Mouse (Mus musculus): Measurements from ENCODE around the gene Clta. TPM values are rescaled to one million over a fixed set of nuclear protein-coding genes. Genes with fewer than 3 reads are reported as not detected.
A peak's percentile ranks its signal among the peaks of the same experiment; 100 is the strongest.
"Not testable (repeated sequence)": the region's sequence is repeated elsewhere in the genome, so short reads cannot be mapped to it uniquely, and the experiment has no call there.

Gene Clta
- total RNA-seq, 2 experiments from 2014 or later, result 269 to 274 TPM

DNA sequence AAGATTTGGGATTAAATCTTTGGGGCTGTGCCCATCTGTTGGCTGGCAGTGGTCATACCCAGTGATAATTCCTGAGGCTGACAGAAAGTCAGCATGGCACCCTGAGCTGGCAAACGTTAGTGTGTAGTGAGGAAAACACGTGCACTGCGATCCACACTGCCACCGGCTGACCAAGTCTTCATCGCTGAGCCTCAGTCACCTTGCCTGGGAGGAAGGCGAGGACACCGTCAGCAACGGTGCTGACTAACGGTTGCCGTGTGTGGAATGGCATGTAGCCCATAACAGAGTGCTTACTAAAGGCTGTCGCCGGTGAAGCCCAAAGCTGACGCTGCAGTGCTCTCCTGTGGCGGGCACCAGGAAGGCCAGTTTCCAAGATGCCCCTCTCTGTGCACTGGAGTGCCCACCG, 25.4 kb downstream of the Clta start:
- no peak overlapping the region for H3K4me3 ChIP-seq
- H3K27ac ChIP-seq, result peak overlapping the region; percentile 62; the same call in 1 of the 2 replicates
- no peak for TF ChIP-seq CTCF (IDR thresholded peaks at IDR 0.05)
- intact Hi-C loops (cut with DNase I), result no loop called here
- DNase-seq (ENCODE audit: extremely low spot score in 1 of 2, low spot score in 2 of 2), result peak in 1 of 2 experiments; percentile 23

DNA sequence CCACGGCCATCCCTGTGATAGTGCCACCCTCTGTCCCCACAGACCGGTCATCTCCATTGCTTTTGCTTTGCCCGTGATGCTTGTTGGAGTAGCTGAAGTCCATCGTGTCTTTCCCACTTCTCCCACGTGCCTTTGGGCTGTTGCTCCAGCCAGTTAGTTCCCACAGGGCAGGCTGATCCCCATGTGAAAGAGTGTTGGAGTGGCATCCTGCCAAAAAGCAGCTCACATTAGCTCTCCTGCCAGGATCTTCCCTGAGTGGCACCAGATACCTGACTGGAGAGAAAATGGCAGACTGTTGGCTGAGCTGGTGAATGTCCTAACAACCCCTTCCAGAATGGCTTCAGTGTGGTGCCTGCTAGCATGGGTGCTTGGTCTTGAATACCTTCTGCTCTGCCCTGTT, 27.3 kb downstream of the Clta start:
- no peak for TF ChIP-seq CTCF (IDR thresholded peaks at IDR 0.05)
- no peak for DNase-seq (ENCODE audit: extremely low spot score in 1 of 2, low spot score in 2 of 2)
- Histone ChIP-seq H3K27ac (no peak overlapping the region), H3K4me3 (no peak overlapping the region)
- intact Hi-C loops (cut with DNase I), result no loop called here

DNA sequence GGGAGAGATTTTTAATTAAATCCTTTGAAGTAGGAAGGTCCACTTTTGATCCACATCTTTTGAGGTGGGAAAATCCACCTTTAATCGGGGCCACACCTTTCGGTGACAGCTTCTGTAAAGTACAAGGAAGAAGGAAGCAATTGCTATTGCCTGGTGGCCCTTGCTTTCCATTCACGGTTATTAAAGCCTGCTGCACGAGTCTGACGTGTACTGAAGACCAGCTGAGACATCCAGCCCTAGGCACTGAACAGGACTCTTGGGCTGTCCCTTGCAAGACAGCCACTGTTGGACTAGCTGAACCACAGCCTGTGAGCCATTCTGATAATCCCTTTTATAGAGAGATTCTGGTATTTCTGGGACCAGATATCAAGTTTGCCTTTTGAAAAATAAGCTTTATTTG, 32.2 kb downstream of the Clta start:
- intact Hi-C loops (cut with DNase I), result no loop called here
- DNase-seq (ENCODE audit: extremely low spot score in 1 of 2, low spot score in 2 of 2), result no peak
- Histone ChIP-seq H3K4me3 (no peak overlapping the region), H3K27ac (no peak overlapping the region)
- no peak for TF ChIP-seq CTCF (IDR thresholded peaks at IDR 0.05)

DNA sequence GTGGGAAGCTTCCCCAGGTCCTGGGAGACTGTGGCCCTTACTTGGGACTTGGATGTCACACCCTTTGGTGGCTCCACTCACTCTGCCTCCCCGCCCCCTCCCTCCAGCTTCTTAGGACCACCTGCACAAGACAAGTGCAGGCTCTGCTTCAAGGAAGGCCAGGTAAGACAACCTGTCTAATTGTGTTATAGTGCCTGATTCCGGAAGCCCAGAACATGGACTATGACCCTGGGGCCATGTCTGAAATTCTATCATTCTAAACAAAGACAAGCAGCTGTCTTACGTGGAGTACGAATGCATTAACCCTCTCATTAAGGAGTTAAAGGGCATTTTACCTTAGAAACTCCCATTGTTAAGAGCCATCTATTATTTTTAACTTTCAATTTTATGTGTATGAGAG, 36.5 kb downstream of the Clta start:
- H3K4me3 ChIP-seq, result no peak overlapping the region
- no peak overlapping the region for H3K27ac ChIP-seq
- TF ChIP-seq CTCF (IDR thresholded peaks at IDR 0.05), result no peak
- intact Hi-C loops (cut with DNase I), result no loop called here
- no peak for DNase-seq (ENCODE audit: extremely low spot score in 1 of 2, low spot score in 2 of 2)

DNA sequence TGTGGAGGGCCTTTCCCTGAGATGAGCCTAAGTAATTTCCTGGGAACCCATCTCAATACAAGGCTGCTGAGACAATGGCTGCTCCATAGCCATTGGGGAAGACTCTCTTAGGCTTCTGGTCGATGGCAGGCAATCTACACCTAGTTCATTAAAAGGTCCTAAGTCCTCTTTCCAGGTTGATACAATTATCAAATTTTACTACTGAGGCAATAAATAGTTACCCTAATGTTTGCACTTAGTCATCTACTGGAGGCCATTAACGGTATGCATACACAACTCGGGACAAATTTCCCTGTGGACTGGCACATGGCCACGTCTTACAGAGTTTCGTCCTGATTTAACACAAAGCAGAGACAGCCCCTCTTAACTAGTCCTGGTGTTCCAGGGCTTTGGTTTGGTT, 38.2 kb downstream of the Clta start:
- no peak for TF ChIP-seq CTCF (IDR thresholded peaks at IDR 0.05)
- no peak for DNase-seq (ENCODE audit: extremely low spot score in 1 of 2, low spot score in 2 of 2)
- H3K4me3 ChIP-seq, result no peak overlapping the region
- H3K27ac ChIP-seq, result no peak overlapping the region
- intact Hi-C loops (cut with DNase I), result no loop called here

DNA sequence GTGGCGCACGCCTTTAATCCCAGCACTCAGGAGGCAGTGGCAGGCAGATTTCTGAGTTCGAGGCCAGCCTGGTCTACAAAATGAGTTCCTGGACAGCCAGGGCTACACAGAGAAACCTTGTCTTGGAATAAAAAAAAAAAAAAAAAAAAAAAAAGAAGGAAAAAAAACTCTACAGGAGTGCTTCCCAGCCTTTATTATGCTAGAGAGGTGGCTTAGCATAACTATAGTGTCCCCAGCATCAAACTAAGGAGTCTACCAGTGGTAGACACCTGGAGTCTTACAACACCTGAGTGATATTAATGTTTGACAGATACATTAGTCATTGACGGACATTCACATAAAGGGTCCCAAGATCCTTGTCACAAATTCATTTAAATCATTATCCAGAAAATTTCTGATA, 38.9 kb downstream of the Clta start:
- H3K4me3 ChIP-seq; DNase-seq (ENCODE audit: extremely low spot score in 1 of 2, low spot score in 2 of 2); H3K27ac ChIP-seq; intact Hi-C loops (cut with DNase I): not testable (repeated sequence)

DNA sequence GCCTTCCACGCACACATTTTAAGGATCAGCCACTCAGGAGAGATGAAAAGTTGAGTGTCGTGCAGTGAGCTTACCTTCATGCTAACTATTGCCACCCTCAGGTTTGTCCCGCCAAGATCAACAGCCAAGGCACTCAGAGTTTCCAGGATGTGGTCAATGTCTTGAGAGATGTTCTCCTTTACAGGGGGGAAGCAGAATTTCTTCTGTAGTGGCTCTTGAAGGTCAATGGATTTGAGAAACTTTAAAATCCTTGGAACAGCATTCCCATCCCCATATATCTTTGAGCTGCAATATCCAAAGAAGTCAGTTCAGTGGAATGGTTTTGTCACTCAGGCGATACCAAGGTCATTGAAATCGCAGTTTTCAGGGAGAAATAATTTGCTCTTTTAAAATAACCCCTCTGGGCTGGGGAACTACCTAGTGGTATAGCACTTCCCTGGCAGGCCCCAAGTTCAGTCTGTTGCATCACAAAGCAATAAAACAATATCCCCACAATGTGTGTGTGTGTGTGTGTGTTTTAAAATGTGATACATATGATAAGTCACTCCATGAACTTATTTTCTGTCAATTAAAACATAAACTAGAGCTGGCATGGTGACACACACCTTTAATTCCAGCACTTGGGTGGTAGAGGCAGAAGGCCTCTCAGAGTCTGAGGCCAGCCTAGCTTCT, 40.6 kb downstream of the Clta start:
- no peak for TF ChIP-seq CTCF (IDR thresholded peaks at IDR 0.05)
- no peak for DNase-seq (ENCODE audit: extremely low spot score in 1 of 2, low spot score in 2 of 2)
- Histone ChIP-seq H3K4me3 (no peak overlapping the region), H3K27ac (no peak overlapping the region)
- intact Hi-C loops (cut with DNase I), result no loop called here

DNA sequence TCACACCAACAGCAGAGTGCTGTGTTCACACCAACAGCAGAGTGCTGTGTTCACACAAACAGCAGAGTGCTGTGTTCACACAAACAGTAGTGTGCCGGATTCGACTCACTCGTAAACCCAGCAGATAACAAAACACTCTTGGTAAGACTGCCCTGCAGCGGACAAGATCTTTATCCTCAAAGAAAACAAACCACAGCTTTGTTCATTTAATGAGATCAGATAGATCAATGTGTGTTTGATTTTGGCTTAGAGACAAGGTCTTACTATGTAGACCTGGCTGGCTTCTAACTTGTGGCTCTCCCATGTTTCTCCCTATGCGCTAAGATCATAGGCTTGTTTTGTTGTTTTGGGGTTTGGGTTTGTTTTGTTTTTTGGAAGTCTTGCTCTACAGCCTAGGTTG, 41.8 kb downstream of the Clta start:
- intact Hi-C loops (cut with DNase I), result no loop called here
- Histone ChIP-seq H3K4me3 (no peak overlapping the region), H3K27ac (no peak overlapping the region)
- no peak for DNase-seq (ENCODE audit: extremely low spot score in 1 of 2, low spot score in 2 of 2)
- no peak for TF ChIP-seq CTCF (IDR thresholded peaks at IDR 0.05)

DNA sequence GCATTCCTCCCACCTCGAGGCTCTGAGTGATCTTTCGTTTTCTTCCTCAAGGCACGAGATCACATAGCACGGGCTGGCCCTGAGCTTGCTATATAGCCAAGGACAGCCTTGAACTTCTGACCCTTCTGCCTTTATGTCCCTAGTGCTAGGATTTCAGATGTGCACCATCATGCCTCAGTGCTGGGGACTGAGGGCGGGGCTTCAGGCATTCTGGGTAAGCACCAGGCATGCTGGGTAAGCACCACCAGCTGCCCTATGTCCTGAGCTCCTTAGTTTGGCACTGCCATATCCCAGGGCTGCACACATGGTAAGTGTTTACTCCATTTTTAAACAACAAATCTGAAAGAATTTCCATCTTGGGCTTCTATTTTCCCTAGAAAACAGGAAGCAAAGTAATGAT, 45.6 kb downstream of the Clta start:
- no peak for TF ChIP-seq CTCF (IDR thresholded peaks at IDR 0.05)
- DNase-seq (ENCODE audit: extremely low spot score in 1 of 2, low spot score in 2 of 2), result no peak

DNA sequence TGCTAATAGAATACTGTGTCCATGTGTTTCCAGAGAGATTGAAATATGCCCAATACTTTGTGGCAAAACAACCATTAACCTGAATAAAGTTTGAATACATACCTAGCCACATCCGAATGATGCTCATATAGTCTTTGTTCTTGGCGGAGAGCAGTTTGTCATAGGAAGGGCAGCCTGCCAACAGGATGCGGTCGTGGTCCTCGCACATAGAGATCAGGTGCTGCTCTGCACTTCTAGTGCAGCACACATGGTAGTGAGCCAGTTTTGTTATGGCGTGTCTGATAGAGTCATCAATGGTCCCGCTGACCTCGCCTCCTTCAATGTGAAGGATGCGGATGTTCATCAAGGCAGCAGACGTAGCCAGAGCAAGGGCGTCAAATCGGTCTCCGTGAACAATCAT, 55.4 kb downstream of the Clta start:
- intact Hi-C loops (cut with DNase I), result no loop called here
- no peak overlapping the region for H3K27ac ChIP-seq
- no peak for TF ChIP-seq CTCF (IDR thresholded peaks at IDR 0.05)
- no peak for DNase-seq (ENCODE audit: extremely low spot score in 1 of 2, low spot score in 2 of 2)
- H3K4me3 ChIP-seq, result no peak overlapping the region

More for the DNA sequence above, 45.6 kb downstream of the Clta start:
- Histone ChIP-seq H3K4me3 (no peak overlapping the region), H3K27ac (no peak overlapping the region)
- intact Hi-C loops (cut with DNase I), result no loop called here

DNA sequence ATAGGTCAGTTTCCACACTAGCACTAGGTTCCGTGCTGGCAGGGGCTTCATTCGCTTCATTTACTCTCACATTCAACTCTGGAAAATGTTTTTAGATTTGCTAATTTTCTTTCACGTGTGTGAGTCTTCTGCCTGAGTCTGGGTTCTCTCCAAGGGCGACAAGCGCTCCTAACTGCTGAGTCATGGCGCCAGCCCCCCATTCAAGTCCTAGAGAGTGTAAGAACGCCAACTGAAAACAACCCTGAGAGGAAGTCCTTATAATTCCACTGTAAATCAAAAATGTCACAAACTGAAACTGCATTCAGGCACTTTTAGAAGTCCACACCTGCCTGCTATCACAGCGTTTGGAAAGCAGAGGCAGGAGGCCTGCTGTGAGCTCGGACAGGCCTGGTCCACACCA, 57.8 kb downstream of the Clta start:
- no peak for TF ChIP-seq CTCF (IDR thresholded peaks at IDR 0.05)
- no peak overlapping the region for H3K4me3 ChIP-seq
- intact Hi-C loops (cut with DNase I), result no loop called here
- no peak for DNase-seq (ENCODE audit: extremely low spot score in 1 of 2, low spot score in 2 of 2)
- peak overlapping the region; percentile 64; the same call in 1 of the 2 replicates for H3K27ac ChIP-seq

DNA sequence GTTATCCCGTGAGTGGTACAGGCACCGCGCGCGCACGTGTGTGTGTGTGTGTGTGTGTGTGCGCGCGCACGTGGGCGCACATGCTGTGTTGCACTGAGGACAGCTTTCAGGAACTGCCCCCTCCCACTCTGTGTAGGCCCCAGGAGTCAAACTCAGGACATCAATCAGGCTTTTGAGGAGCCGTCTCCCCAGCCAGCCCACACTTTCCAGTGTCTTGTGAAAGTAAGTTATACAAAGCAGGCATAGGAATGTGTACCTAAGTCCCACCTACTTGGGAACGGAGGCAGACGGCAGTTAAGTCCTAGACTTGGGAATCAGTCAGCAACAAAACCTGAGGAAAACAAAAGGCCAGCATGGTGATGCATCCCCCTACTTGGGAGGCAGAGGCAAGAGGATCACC, 58.6 kb downstream of the Clta start:
- intact Hi-C loops (cut with DNase I), result no loop called here
- Histone ChIP-seq H3K27ac (no peak overlapping the region), H3K4me3 (no peak overlapping the region)
- TF ChIP-seq CTCF (IDR thresholded peaks at IDR 0.05), result no peak
- DNase-seq (ENCODE audit: extremely low spot score in 1 of 2, low spot score in 2 of 2), result no peak

DNA sequence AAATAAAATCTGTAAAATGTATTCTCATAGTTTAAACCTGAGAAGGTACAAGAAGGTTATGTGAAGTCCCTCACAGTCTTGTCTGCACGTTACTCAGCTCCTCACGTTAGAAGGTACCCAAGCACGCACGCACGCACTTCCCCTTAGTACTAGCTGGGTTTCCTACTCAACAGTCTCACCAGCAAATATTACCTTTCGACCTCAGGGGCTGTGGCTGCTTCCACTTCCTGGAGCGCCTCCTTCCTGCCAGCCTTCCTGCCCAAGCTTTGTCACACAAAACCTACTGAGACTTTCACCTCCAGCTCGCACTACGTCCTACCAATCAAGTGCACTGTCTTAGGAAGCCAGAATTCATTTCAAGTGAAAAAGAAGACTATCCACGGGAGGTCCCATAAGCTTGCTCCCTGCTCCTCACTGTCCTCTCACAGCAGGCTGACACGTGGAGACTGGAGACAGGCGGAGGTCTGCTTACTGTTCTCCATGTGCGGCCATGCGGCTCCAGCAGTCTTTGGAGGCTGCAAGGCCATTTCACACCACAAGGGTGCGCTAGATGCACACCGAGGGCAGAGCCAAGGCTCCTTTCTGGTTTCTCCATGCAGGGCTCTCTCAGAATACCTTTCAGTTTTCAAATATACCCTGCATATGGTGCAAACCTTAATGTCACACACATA, 61.2 kb downstream of the Clta start:
- Histone ChIP-seq H3K4me3 (no peak overlapping the region), H3K27ac (no peak overlapping the region)
- peak; percentile 100 for TF ChIP-seq CTCF (IDR thresholded peaks at IDR 0.05)
- intact Hi-C loops (cut with DNase I), result loop anchor here (1.0 to 5.0 kb wide), 2 partner anchors 55 to 227 kb away; no protein-coding TSS in a partner anchor
- peak; percentile 86 to 94 for DNase-seq (ENCODE audit: extremely low spot score in 1 of 2, low spot score in 2 of 2)
